Mouse (Mus musculus) heart, adult 9 months (tissue): ENCODE data around the gene Gm44973.
"Not testable (repeated sequence)": the region's sequence is repeated elsewhere in the genome, so short reads cannot be mapped to it uniquely, and the experiment has no call there.

ENCODE experiments used
- DNase-seq, 2 experiments: peaks; one replicate each; pipeline ENCODE4 v3.0.0; 2022; ENCODE audit warnings: low spot score in 2 of 2

Gene Gm44973

DNA sequence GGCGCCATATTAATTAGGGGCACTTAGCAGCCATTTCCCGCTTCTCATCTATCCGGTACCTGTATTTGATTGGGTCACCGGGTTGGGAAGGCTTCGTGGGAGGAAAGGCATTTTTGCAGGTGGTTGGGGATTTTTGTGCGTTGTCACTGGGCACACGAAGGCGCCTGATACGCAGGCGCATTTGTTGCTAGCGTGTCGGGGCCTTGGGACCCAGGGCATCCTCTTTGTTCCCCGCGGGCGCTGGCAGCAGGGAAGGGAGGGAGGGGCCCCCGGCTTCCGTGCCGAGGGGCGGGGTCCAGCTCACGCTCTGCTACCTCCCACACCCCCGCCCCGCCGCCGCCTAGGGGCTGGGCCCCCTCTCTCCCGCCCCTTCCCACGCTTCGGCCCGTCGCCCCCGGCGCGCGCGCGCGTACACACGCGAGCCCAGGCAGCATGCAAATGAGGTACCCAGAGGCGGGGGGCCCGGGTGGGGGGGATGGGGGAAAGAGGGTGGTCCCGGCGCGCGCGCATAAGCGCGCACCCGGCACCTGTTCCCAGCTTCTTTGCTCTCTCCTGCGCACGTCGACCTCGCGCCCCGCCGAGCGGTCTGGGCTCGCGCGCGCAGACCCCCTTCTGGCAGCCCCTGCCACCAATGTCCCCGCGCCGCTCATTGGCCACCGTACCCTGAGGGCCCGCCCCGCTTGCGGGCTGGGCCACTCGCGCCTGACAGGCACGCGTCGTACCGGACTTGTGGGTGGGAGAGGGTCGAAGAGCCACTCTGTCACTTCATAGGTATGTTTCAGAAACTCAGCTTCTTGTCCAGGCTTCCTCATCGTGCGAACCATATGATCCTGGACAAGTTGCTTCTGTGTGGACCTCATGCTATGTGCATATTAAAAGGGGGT is at the start of gene Gm44973:
Gm44973 (plus strand) TSS at position 379 of the 884 bp plus-strand sequence.
- DNase-seq: peak; percentile 93 to 96

DNA sequence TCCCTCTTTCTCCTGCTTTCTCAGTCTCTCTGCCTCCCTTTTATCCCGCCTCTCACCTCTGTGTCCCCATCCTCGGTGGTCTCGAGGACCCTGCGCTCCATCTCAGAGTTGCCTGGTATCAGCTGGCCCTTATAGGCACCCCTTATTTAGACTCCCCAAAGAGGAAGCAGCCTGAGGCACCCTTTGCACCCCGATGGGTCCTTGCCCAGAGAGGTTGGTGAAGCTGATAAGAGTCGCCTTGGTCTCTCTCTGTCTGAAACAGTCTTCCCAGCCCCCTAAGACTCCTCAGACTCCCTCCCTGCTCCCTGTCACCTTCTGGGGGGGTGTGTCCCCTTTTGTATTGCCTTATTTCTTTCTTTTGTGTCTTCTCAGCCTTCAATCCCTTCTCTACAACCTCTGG is 44.2 kb upstream of the Gm44973 start, which contains the start of gene Sbk3:
Sbk3 (minus strand) TSS at position 101 of the 400 bp plus-strand sequence.
- no peak for DNase-seq

DNA sequence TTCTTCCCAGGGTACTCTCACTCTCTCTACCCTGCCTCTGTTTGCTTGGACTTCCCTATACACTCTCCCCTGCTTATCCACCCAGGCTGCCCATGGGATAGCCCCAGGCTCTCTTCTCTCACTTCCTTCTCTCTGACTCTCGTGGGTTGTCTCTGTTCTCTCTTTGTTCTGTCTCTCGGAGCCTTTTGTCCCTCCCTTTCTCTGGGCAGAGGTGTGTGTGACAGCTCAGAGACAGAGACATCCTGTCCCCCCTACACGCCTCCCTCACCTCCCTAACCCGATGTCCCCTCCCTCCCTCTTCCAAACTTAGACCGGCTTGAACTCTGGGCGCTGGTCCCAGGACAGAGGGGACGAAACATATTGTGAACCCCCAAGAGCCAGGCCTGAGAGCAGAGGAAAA is 43.6 kb upstream of the Gm44973 start:
- DNase-seq: peak; percentile 56 to 58

DNA sequence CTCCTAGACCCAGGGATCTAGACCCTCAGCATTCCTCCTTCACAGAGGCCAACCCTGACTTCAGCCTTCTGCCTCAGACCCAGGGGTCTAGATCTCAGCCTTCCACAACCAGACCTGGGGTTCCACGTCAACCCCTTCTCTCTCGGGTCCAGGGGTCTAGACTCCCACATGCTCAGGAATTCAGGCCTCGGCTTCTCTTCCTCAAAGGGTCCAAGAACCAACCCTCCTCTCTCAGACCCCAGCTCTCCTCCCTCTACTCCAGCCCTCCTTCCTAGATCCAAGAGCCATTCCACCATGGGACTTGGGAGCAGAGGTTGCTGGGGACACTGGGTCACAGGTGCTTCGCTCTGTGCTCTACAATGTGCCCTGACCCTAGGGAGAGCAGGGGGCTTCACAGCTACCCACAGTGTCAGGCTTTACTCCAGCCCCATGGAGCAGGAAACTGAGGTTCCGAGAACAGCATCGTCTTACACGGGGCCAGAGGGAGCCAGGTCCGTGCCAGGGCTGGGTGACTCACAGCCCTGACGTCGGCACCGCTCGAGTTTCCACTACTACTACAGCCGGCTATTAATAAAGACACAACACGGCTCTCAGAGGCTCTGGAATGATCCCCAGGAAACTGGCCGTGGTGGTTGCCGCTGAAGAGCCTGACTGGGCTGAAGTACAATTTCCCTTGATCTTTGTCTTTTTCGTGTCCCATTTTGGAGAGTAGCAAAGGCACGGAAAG is 42.8 kb upstream of the Gm44973 start:
- DNase-seq: peak; percentile 81 to 84

DNA sequence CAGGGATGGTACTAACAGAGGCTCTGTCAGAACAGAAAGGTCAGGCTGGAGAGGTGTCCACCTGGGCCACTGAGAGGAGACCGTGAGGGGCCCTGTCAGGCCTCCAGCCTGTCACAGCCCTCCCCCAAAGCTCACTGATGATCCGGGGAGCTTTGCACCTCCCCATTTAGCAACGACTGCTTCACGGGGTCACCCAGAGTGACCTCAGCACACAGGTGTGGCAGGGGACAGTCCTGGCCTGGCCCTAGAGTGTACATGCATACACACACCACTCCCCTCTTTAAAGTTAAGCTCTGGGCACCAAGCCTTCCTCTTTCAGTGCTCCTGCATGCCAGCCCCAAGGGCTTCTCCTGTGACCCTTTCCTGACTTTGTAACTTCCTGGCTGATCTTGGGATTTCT is 39.8 kb upstream of the Gm44973 start:
- DNase-seq: no peak

DNA sequence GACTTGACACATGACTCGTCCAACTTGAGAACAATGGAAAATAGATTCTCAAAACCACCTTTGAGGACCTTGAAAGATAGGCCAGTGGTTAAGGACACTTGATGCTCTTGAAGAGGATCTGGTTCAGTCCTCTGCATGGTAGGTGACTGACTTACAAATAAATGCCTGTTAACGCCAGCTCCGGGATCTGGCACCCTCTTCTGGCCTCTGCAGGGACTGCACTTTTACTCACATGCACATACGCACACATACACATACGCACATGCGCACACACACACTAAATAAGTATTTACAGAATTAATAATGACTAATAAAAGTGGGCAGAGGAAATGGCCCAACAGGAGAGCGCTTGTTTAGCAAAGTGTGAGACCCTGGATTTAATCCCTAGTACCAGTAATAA is 38.5 kb upstream of the Gm44973 start:
- no peak for DNase-seq

DNA sequence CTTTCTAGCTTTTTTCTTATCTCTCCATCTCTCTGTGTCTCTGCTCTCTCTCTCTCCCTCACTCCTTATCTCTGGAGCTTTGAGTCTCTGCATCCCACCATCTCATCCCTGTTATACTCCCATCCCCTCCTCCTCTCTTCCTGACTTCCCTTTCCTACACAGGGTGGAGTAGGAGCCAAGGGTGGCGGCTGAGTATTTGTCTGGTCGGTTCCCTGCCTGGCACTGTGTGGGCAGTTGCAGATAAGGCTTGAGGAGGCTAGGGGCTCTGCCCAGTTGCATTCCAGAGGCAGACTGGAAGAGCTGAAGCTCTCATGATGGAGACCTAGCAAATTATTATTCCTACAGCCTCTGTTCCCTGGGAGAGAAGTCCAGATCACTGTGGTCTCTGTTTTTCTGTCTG is 27.0 kb upstream of the Gm44973 start:
- no peak for DNase-seq

DNA sequence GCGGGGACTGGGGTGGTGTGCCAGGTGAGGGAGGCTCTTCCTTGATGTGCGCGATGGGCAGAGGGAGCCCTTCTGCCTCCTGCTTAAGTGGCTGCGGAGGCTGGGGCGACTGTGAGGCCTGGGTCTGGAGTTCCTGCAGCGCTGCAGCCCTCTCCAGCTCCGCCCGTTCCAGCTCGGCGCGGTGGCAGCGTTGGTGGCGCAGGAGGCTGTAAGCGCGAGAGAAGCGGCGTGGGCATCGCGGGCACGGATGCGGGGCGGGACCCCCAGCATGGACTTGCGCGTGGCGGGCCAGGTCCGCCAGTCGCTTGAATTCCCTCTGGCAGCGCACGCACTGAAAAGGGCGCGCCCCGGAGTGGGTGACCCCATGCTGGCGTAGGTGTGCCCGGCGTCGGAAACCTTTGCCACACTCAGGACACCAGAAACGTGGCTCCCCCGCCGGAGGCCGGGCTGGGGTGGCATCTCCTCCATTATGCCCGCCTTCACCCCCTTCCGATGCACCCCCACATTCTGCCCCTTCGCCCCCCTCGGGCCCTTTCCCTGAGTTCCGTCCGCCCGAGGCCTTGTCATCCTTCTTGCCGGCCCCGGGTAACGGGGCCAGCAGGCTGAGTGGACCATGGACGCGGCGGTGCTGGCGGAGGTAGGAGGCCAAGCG is 21.8 kb upstream of the Gm44973 start:
- no peak for DNase-seq

DNA sequence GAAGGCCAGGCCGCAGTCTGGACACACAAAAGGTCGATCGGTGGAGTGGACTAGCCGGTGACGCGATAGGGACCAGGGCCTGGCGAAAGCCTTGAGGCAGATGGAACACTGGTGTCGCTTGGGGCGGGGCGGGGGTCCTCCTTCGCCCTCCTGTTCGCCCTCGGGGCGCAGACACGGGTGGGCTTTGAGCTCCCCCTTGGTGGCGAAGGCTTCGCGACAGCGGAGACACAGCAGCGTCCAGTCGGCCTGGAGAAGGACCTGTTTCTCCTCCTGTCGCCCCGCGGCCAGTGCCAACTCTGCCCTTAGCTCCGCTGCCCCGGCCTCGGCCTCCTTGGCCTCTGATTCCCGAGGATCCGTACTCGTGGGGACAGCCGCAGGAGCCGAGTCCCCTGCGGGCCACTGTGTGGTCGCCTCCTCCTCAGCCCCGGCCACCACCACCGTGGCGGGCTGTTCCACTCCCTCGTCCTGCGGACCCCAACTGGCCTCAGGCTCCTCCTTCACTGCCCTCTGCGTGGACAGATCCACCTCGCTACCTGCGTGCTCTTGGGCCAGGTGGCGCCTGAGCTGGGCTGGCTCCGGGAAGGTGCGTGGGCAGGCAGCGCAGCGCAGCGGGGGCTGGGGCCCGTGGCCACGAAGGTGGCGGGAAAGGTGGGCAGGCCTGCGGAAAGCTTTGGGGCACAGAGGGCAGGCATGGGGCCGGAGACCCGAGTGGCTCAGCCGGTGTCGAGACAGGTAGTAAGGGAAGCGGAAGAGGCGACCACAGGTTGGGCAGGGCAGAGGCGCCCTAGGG is 21.1 kb upstream of the Gm44973 start:
- no peak for DNase-seq

DNA sequence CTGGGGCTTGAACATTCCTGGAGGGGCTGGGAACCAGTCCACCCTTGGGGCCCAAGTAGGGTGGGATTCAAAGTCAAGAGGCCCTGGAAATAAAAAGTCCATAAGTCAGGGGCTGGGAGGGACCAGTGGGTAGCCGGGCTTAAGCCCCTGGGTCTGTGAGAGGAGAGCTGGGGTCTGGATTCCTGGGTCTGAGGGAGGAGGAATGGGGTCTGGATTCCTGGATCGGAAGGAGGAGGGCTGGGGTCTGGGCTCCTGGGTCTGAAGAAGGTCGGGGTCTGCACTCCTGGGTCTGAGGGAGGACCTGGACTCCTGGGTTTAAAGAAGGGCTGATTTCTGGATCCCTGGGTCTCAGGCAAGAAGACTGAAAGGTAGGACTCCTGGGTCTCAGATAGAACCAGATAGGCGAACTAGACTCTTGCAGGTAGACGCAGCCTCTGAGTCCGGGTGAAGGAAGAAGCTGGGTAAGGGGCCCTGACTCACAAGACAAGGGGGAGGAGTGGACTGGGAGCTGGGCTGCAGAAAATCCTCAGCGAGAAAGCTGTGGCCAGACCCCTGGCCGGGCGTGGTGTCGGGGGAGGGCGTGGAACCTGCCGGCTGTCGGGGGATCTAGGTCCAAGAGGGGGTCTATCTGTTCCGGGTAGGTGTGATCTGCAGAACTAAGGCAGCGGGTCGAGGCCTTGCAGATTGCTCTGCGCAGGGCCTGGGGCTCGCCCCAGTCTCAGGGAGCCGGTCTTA is 19.9 kb upstream of the Gm44973 start:
- no peak for DNase-seq

DNA sequence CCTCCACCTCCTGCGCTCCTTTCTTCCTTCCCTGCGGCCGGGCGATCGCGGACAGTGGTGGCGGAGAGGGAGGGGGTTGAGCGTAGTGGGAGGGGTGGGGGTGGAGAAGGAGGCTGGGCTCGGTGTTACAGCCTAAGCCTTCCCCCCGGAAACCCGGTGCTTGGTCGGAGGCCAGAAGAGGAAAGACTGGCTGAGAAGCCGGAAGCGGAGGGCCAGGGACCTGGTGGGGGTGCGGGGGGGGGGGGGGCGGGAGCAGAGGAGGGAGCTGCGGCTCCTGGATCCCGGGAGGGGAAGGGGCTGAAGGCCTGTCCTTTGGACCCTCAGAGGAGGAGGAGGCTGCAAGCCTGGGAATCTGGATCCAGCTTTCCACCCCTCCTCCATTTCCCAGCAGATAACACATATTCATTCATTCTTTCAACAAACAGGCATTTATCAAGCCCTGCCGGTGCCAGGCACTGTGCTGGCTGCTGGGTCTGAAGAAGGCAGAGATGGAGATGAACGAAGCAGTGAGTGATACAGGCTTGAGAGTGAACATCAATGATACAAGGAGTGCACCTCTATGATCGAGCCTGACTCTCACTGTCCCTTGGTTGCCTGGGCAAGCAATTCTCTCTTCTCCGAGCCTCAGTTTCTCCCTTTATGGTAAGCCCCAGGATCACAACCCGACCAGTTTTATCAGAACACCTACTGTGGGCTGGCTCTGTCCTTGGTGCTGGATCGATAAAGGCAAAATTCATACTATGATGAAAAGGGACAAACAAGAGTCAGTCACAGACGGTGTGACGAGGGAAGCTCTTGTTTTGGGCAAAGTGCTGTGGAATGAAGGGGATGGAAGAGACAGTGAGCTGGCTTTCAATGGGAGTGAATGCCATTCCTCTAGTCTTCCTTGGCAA is 19.0 kb upstream of the Gm44973 start, which contains the start of gene Zfp579:
Zfp579 (minus strand) TSS at position 156 of the 893 bp plus-strand sequence.
- DNase-seq: peak; percentile 83 to 84

DNA sequence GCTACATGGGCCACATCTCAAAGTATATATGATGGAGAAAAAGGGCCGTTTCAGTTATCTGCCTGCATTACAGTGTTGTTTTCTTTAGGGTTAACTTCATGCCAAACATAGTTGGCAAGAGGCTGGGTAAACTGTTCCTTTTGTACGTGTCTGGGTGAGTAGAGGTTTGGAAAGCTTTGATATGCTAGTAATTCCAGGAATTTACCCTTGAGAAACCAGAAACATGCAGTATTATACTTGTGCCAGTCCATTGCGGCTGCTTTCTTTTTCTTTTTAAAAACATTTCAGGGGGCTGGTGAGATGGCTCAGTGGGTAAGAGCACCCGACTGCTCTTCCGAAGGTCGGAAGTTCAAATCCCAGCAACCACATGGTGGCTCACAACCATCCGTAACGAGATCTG is 18.4 kb upstream of the Gm44973 start:
- no peak for DNase-seq

DNA sequence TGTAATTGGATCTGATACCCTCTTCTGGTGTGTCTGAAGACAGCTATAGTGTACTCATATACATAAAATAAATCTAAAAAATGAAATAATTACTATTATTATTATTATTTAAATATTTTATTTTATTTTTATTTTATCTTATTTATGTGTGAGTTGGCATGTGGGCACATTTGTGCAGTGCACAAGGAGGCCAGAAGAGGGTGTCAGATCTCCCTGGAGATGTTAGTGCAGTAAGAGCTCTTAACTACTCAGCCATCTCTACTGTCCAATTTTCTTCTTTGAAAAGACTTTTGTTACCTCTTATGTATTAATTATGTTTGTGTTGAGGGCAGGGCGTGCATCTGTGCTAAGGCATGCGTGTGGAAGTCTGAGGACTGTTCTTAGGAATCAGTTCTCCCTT is 15.4 kb upstream of the Gm44973 start:
- no peak for DNase-seq

DNA sequence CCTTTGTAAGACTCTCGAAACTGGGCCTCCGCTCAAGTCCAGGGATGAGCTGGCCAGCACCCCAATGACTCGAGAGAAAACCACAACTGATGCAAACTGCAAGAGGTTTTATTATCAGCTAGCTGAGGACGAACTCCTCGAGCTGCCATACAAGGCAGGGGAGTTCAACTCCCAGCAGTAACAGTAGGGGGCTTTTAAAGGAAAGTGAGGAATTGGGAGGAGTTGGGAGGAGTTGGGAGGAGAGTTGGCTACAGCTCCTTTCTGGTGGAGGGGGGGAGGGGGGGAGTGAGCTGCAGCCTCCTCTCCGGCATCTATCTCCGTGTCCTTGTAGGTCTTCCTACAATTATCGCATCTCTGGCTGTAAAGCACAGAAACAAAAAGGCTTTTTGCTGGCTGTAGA is 12.4 kb upstream of the Gm44973 start:
- not testable (repeated sequence) for DNase-seq

DNA sequence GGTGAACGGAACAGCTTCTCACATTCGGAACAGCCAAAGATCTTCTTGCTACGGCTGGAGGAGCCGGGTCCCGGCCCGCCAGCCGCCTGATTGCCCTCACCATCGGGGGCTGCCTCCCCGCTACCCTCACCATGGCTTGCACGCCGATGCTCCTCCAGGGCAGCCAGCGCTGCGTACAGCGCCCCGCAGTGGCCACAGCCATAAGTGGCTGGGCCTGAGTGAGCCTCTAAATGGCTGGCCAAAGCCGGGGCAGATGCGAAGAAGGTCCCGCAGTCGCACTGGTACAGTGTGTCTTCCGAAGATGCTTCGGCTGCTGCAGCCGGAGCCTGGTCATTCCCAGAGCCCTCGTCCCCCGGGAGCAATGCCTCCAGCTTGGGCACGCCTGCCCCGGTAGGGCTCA is 7.1 kb upstream of the Gm44973 start:
- DNase-seq: no peak

DNA sequence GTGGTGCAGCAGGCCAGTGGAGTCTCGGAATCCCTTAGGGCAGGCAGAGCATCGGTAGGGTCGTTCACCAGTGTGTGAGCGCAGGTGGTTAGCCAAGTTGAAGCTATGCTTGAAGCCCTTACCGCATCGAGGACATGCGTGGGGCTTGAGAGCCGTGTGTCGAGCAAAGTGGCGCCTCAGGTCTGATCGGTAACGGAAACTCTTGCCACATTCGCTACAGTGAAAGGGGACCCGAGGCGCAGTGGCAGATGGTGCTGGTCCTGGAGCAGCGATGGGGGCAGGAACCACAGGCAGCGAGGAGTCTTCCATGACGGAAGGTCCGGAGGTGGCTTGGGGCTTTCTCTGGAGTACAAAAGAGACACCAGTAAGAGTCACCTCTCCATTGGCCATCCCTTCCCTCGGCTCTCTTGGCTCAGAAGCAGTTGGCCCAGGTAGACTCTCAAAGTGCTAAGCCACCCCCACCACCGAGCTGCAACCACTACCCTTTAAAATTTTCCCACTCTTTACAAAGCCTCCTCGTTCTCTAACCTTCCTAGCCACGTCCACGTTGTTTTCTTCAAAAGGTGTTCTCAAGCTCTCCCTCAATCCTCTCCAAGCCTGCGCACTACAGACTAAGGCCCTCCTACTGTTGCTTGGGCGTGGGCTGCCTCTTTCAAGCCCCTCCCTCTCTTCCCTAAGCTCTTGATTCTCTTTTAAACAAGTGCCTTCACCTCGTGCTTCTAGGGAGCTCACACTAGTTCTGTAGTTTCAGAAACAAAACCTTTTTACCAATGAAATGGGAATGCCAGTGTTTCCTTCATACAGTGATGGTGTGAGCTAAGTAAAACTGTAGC is 2.4 kb upstream of the Gm44973 start:
- DNase-seq: no peak

DNA sequence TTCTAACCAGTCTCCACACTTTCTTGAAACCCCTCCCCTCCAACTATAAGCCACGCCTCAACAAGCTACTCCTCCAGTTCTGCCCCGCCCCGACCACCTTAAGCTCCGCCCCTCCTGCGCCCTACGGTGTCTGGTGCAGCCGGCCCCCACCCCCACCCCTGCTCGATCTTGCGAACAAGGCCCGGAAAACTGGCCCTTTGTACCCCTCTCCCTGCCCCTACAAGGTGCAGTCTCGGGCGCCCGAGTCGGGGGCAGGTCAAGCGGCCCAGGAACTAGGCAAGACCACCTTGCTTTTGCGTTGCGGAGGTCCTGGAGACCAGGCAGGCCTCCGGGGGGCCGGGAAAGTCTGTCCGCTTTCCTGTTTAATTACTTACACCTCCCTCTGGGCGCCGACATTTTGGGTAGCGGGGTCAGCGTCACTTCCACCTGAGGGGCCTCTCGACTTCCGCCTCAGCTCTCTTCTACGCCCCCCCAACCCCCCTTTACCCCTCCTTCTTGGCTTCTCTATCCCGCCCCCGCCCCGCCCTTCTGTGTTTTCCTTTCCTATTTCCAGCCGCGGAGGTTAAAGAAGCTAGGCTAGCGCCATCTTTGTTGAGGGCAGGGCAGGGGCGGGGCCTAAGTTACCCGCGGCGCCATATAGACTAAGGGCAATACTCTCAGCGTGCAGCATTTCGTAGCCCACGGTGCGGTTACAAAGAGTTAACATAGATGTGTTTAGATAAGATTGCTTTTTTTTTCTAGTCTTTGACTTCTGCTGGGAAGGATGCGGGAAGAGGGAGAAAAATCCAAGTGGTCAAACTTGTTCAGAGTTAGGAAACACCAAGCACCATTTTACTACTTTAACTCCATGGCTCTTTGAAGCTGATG is 812 bp upstream of the Gm44973 start, which contains the start of the genes Zfp524 and Fiz1:
Zfp524 (plus strand) TSS at position 165 of the 867 bp plus-strand sequence.
Fiz1 (minus strand) TSS at position 447 of the 867 bp plus-strand sequence.
- DNase-seq: peak; percentile 89 to 98

DNA sequence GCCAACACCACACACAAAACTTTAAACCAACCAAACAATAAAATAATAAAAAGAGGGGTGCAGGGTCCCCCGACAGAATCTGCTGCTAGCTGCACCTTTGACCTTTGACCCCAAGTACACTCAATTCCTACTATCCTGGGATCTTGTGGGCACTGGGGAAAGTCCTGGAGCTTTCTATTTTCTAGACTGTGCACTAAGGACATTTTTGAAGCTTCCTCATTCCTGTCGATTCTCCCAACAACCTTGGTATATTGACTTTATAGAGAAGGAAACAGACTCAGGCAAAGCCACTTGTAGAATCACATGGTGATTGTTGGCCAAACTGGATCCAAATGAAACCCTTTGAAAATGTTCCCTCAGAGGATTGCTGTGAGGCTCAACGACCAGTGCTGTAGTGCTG is 761 bp downstream of the Gm44973 start:
- DNase-seq: no peak
